Mouse (Mus musculus) lung, postnatal 0 days (tissue): ENCODE measurements at regions not wholly inside any gene's neighbourhood (a gene's known extent, or its start where the extent isn't known, plus 50 kb on each side); places are given as distances from the start of the nearest gene placed in this dataset.

ENCODE experiments used
- CTCF ChIP-seq: IDR thresholded peaks from 2 replicates; pipeline ENCODE4 v1.5.1; 2016; ENCODE audit warnings: antibody characterized with exemption, mild to moderate bottlenecking
- EP300 ChIP-seq: IDR thresholded peaks from 2 replicates; pipeline ENCODE4 v1.6.1; 2016; ENCODE audit warnings: antibody characterized with exemption, mild to moderate bottlenecking, control low read depth

GRCm38 (mm10) chr5:51241156-51241555 is 326.4 kb downstream of the Ppargc1a start:
- TF ChIP-seq CTCF = no peak
- no peak for TF ChIP-seq EP300
